Mouse (Mus musculus): ENCODE measurements around the gene Utp4.
"Not testable (repeated sequence)": the region's sequence is repeated elsewhere in the genome, so short reads cannot be mapped to it uniquely, and the experiment has no call there.

Utp4 gene

DNA sequence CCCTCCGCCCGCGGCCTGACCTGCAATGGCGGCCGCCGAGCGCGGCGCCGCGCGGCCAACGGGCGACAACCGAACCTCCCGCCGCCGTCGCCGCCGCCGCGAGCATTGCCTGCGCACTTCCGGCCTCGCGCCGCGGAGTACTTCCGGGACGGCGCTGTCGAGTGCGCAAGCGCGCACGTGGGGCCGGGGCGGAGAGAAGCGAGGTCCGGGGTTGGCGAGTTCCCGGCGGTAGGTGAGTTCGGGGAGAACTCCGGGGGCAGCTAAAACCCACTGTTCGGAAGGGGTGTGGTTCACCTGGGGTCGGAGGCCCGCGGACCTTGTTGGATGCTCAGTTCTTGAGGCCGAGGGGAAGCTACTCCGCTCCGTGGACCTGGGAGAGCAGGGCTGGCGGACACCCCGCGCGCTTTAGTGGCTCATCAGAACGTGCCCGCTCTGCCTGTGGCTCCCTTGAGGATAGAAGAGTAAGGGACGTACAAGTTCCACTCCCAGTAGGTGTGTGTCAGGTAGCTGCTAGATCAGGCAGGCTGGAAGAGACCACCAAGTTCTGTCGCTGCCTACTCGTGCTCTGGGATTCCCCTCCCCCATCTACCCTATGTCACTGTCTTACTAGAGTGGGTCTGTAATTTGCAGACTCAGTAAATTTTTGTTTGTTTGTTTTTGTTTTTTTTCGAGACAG is at the start of gene Utp4:
Utp4 (plus strand) TSS at position 156 of the 676 bp plus-strand sequence.
- peak; percentile 34 to 76 for DNase-seq (ENCODE audit: low read depth in 1 of 2, low spot score in 2 of 2)

- DNase-seq (ENCODE audit: low read depth in 1 of 2, low spot score in 2 of 2): no peak
Observed at GRCm38 (mm10) chr8:106850034-106850433, 43.4 kb upstream of the Utp4 start.

GRCm38 (mm10) chr8:106854534-106855241 is 38.7 kb upstream of the Utp4 start:
- no peak for DNase-seq (ENCODE audit: low read depth in 1 of 2, low spot score in 2 of 2)

DNA sequence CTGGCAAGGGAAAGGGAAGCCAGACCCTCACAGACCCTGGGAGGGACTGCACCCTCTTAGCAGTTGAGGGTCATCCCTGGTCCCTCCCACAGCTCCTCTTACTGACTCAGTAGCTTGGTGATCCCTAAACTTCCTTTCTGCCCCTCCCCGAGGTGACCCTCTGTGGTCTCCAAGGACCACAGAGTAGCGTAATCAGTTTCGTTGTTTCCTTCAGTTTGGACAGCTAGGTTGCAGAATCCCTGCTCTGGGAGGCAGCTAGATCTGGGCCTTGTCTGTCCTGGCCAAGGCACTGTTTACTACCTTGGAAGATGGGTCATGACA is 38.2 kb upstream of the Utp4 start:
- DNase-seq (ENCODE audit: low read depth in 1 of 2, low spot score in 2 of 2): no peak

DNA sequence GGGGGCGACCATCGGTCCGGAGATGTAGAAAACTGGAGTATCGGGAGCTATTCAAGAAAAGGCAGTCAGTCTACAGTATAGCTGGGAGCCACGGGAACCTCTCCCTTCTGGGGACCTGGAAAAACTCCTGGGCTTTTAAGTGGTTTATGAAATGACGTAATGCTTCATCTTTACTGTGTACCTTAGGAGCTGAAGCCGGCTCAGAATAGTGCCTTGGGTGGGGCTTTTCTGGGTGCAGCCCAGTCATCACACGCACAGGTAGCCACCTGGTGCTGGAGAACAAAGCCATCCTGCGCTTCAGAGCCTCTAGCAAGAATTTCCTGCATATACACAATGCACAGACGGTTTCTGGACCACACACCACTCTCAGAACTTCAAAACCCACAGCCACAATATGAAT is 30.6 kb upstream of the Utp4 start:
- no peak for DNase-seq (ENCODE audit: low read depth in 1 of 2, low spot score in 2 of 2)

GRCm38 (mm10) chr8:106865354-106865753 is 28.1 kb upstream of the Utp4 start:
- no peak for DNase-seq (ENCODE audit: low read depth in 1 of 2, low spot score in 2 of 2)

GRCm38 (mm10) chr8:106870051-106870450 is 23.4 kb upstream of the Utp4 start, which contains the start of gene Has3:
Gene Has3 (plus strand): TSS chr8:106870242.
- no peak for DNase-seq (ENCODE audit: low read depth in 1 of 2, low spot score in 2 of 2)

DNA sequence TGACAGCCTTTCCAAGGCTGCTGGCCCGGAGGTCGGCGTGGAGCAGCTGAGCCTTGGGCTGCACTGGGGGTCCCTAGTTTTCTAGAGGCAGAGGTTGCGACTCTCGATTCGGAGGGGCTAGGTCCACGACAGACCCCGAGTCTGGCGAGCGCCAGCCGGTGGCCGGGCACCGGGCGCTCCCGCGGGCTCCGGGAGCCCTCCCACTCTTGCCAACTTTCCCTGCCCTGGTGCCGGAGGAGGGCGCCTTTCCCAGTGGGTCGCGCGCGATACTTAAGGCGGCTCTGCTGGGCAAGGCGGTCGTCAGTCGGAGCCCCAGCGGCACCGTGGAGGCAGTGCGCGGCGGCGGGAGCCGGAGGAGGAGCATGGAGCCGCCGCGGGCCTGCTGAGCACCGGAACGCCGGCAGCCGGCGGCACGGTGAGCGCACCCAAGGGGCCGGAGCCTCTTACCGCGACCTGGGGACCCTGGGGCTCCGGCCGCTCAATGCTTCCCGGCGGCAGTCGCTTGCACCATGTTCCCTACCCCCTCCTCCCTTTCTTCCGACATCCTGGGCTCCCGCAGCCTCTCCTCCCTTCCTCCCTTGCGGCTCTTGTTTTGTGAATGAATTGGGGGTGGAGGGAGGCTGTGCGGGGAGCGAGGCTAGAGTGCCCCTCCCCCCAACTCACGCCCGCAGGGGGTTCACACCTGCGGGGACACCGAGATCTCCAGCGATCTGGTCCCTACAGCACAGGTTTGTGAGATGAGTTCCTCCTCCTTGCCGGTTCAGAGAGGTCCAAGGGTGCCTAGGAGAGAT is 22.7 kb upstream of the Utp4 start:
- no peak for DNase-seq (ENCODE audit: low read depth in 1 of 2, low spot score in 2 of 2)

DNA sequence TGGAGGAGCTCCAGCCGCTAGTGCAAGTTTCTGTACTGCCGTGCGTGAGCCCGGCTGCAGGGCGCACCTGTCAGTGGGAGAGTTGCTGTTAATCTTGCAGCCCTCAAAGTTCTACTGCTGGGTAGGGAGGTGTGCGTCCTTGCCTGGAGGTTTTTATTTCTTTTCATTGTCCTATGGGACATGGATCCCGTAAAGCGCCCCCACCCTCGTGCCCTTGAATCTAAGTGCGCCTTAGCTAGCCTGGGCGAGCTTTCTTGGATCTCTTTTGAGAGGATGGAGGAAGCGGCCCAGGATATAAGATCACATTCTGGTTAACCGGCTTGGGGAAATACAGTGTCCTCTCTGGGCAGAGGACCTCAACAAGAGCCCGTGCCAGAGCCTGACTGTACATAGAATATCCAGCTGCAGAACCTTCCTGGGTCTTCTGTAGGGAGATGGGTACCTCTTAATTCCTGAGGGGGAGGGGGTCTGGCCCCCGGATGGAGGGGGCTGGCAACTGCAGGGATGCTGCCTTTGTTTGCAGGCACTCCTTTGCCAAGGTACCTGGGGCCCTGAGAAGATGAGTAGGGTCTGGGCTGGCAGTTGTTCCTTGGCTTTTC is 22.0 kb upstream of the Utp4 start:
- no peak for DNase-seq (ENCODE audit: low read depth in 1 of 2, low spot score in 2 of 2)

- no peak for DNase-seq (ENCODE audit: low read depth in 1 of 2, low spot score in 2 of 2)
Observed at GRCm38 (mm10) chr8:106871931-106872371, 21.5 kb upstream of the Utp4 start.

DNA sequence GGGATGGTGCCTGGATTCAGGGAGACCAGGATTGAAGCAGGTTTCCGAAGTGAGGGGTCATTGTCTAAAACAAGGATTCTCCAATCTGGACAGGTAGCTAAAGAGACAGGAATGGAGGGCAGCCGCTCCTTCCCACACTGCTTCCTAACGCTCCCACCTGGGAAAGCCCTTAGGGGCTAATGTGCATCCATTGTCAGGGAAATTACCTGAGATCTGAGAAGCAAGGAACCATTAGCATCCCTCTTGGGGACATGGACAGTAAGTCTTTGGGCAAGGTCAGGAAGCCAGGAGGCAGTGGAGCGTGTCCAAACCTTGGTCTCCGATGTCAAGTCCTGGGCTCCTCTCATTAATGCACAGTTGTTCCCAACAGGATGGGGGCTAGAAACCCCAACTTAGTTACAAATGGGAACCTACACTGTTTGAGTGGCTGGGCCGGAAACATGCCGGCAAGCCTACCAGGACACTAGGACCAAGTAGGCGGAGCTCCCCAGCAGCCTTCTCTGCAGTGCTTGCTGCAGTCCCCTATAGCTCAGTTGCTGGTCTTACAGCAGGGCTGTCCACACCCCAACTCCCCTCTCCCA is 20.9 kb upstream of the Utp4 start:
- DNase-seq (ENCODE audit: low read depth in 1 of 2, low spot score in 2 of 2): no peak

GRCm38 (mm10) chr8:106880121-106880707 is 13.2 kb upstream of the Utp4 start:
- no peak for DNase-seq (ENCODE audit: low read depth in 1 of 2, low spot score in 2 of 2)

DNA sequence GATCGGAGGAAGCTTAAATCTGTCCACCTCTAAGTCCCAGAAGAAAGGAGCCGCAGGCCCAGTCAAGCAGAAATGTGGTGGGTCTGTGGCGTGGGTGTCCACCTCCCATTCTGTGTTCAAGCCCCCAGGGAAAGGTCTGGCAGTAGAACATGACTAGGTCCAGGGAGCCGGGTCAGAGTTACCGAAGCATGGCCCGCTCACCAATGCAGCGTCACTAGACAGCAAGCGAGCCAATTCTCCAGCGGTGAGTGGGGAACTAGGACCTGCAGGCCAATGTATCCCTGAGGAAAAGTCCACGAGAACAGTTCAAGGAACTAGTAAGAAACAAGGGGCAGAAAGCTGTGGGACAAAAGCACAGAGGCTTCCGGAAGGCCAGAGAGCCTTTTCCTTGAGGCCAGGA is 9.3 kb upstream of the Utp4 start:
- DNase-seq (ENCODE audit: low read depth in 1 of 2, low spot score in 2 of 2): not testable (repeated sequence)

GRCm38 (mm10) chr8:106884826-106885400 is 8.5 kb upstream of the Utp4 start:
- DNase-seq (ENCODE audit: low read depth in 1 of 2, low spot score in 2 of 2): not testable (repeated sequence)

DNA sequence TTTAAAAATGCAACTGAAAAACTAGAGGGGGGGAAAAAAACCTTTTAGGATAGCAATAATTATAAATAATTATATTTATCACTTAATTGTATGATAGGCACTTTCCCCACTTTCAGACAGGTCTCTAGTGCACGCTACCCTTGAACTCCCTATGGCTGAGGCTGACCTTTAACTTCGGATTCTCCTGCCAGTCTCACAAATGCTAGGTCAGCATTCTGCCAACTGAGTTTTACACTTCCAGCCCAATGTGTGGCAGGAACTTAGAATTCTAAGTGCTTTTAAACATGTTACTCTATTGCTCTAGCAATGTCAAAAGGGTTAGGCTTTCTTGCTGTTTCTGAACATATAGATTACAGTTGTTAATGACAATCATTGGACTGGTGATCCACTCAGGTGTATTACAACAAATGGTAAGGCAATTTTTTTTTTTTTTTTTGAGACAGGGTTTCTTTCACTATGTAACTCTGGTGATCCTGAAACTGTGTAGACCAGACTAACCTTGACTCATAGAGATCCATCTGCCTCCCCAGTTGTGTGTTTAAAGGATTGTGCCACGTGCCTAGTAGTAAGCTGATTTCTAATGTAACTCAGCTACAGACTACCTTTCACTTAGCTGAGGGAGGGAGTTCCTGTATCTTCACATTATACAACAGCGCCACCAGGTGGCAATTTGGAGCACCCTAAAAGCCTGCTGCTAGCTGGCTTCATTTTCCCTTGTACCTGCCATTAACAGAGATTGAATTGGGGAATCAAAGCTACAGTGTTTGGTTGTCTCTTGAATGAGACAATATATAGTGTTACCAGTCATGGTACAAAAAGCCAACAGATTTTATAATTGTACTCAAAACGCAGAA is 5.9 kb upstream of the Utp4 start:
- peak in 1 of 2 experiments; percentile 45 for DNase-seq (ENCODE audit: low read depth in 1 of 2, low spot score in 2 of 2)

- DNase-seq (ENCODE audit: low read depth in 1 of 2, low spot score in 2 of 2): no peak
Observed at GRCm38 (mm10) chr8:106888803-106889202, 4.6 kb upstream of the Utp4 start.

DNA sequence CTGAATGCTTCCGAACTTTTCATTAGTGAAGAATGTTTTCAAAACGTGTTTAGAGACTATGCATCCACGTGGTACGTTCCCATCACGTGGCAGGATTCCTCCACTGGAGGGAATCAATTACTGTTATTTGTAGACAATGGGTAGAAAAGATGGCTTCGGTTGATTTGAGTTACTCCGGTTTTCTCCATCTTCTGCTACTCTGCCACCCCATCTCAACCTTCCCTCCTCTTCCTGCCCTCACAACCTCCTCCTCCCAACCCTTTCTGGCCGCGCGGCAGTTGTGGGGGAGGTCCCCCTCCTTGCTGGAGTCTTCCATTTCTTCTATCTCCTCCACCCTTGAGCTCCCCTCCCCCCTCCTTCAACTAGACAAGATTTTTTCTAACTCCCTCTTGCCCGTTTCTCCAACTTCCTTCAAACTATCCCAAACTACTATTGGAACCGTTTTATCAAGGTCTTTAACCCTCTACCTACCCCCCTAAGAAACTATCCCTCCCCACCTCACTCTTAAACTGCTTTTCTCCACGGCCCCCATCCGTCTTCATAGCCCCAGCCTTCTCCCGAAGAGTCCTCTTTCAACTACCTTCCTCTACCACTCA is 1.1 kb upstream of the Utp4 start:
- no peak for DNase-seq (ENCODE audit: low read depth in 1 of 2, low spot score in 2 of 2)

DNA sequence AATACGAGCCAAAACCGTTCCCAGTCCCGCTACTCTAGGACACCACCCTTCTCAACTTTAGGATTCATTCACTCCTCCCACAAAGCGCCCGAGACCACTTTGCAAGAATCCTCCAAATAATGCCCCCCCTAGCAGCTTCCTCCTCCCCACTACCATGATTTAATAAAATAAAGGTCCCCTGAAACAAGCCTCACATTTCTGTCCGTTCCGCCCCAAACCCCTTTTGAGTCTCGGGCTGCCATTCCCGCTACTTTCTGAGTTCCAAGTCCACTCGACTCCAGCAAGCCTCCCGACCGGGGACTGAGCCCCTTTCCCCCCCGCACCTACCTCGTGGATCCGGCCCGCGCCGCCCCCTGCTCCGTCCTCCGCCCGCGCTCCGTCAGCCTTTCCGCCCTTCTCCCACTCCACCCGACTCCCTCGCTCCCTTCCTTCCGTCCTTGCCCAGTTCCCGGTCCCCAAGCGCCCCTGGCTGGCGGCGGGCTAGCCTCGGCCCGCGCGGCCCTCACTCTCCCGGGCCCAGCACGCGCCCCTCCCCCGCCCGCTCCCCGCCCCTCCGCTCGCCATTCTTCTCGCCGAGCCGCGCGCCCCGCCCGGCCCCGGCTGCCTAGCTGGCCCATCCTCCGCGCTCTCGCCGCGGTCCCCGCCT is 507 bp upstream of the Utp4 start:
- no peak for DNase-seq (ENCODE audit: low read depth in 1 of 2, low spot score in 2 of 2)

DNA sequence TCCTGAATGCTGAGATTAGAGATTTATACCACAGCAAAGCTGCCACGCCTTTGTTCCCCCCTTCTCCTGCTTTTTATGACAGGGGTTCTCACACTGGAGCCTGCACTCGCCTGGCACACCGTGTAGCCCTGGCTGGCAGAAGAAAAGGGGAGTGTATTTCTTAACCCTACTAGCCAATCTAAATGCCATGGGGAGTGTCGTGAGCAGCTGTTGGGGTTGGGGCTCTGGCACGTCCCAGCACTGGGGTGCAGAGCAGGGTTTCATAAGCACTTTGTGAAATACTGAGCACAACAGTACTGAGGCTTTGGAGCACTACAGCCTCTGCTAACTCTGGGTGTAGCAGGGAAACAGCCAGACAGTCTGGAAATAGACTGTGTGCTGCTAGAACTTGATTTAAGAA is 6.0 kb downstream of the Utp4 start:
- DNase-seq (ENCODE audit: low read depth in 1 of 2, low spot score in 2 of 2): no peak
